Mouse (Mus musculus): Measurements from ENCODE around the gene Rhbdl1. TPM values are rescaled to one million over a fixed set of nuclear protein-coding genes. Genes with fewer than 3 reads are reported as not detected.

Rhbdl1 gene
- polyA plus RNA-seq, 1 experiment from 2014 or later = 0.98 TPM

GRCm38 (mm10) chr17:25860832-25861703, 24.0 kb upstream of the Rhbdl1 start, which contains the start of gene Wdr90:
Wdr90 (minus strand) TSS chr17:25861501.
- no peaks in the 10 kb centered on the region for H3K9me3 ChIP-seq
- H3K36me3 ChIP-seq = peaks cover 33% of the 10 kb centered on the region
- H3K27ac ChIP-seq (replicated peaks) = peak within 1 kb of the TSS; percentile 75
- peak; percentile 75 for ATAC-seq (ENCODE audit: extremely low read depth, insufficient number of reproducible peaks, low FRiP score, low TSS enrichment)
- no peaks in the 10 kb centered on the region for H3K27me3 ChIP-seq (replicated peaks)
- WGBS = 3% methylated on average over 65 of the region's 65 CpGs
- peak within 1 kb of the TSS; percentile 89 for H3K9ac ChIP-seq
- peak within 1 kb of the TSS; percentile 94 for H3K4me2 ChIP-seq
- H3K4me1 ChIP-seq = peaks cover 20% of the 10 kb centered on the region
- peak within 1 kb of the TSS; percentile 74 for H3K4me3 ChIP-seq

- H3K9ac ChIP-seq = peak overlapping the region; percentile 89
- 80% methylated on average over 6 of the region's 6 CpGs for WGBS
Measured at GRCm38 (mm10) chr17:25860229-25860628, 23.1 kb upstream of the Rhbdl1 start.

DNA sequence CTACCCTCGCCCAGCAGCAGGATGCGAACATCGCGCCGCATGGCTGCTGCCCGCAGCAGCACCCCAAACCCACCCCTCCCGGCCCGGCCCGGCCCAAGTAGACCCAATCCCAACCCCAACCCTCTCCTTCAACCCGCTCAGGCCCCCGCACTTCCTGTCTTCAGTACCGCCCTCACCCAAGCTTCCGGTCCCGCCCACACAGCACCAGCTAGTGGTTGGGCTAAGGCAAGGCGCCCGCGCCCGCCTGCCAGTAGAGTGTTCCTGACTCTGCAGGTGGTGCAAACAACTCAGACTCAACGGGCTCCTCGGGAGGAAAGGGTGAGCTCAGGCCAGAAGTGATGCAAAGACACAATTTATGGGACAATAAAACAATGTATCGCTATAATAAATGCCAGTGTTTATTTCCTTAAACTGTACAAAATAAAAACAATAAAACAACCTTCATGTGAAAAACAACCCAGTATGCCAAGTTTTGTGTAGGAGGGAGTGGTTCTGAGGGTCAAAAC, 7.4 kb upstream of the Rhbdl1 start, which contains the start of gene Rhot2:
Gene Rhot2 (minus strand): TSS at position 456 of the 506 bp plus-strand sequence.
- Histone ChIP-seq H3K4me3 (peak within 1 kb of the TSS; percentile 84), H3K9me3 (no peaks in the 10 kb centered on the region), H3K4me1 (peaks cover 20% of the 10 kb centered on the region), H3K36me3 (peaks cover 72% of the 10 kb centered on the region), H3K4me2 (peak within 1 kb of the TSS; percentile 88), H3K9ac (peak within 1 kb of the TSS; percentile 95), H3K27me3 (replicated peaks) (no peaks in the 10 kb centered on the region), H3K27ac (replicated peaks) (peak within 1 kb of the TSS; percentile 88)
- peak; percentile 86; the same call in 1 of the 2 replicates for ATAC-seq (ENCODE audit: extremely low read depth, insufficient number of reproducible peaks, low FRiP score, low TSS enrichment)
- 1% methylated on average over 21 of the region's 21 CpGs for WGBS

More at GRCm38 (mm10) chr17:25860229-25860628, 23.1 kb upstream of the Rhbdl1 start:
- H3K4me1 ChIP-seq = peaks cover 16% of the 10 kb centered on the region
- peak overlapping the region; percentile 74; the same call in 1 of the 2 replicates for H3K4me3 ChIP-seq
- no peak overlapping the region for H3K27ac ChIP-seq (replicated peaks)
- ATAC-seq (ENCODE audit: extremely low read depth, insufficient number of reproducible peaks, low FRiP score, low TSS enrichment) = no peak
- H3K4me2 ChIP-seq = peak overlapping the region; percentile 94
- peaks cover 37% of the 10 kb centered on the region for H3K36me3 ChIP-seq
- H3K9me3 ChIP-seq = no peaks in the 10 kb centered on the region
- H3K27me3 ChIP-seq (replicated peaks) = no peaks in the 10 kb centered on the region

- peak overlapping the region; percentile 88 for H3K27ac ChIP-seq (replicated peaks)
- peaks cover 22% of the 10 kb centered on the region for H3K4me1 ChIP-seq
- peak overlapping the region; percentile 95 for H3K9ac ChIP-seq
- H3K4me3 ChIP-seq = peak overlapping the region; percentile 84
- H3K4me2 ChIP-seq = peak overlapping the region; percentile 88
- H3K27me3 ChIP-seq (replicated peaks) = no peaks in the 10 kb centered on the region
- peak; percentile 23; the same call in 1 of the 2 replicates for ATAC-seq (ENCODE audit: extremely low read depth, insufficient number of reproducible peaks, low FRiP score, low TSS enrichment)
- no peaks in the 10 kb centered on the region for H3K9me3 ChIP-seq
- 1% methylated on average over 32 of the region's 38 CpGs for WGBS
- peaks cover 72% of the 10 kb centered on the region for H3K36me3 ChIP-seq
Measured at GRCm38 (mm10) chr17:25843636-25844395, 6.7 kb upstream of the Rhbdl1 start.

DNA sequence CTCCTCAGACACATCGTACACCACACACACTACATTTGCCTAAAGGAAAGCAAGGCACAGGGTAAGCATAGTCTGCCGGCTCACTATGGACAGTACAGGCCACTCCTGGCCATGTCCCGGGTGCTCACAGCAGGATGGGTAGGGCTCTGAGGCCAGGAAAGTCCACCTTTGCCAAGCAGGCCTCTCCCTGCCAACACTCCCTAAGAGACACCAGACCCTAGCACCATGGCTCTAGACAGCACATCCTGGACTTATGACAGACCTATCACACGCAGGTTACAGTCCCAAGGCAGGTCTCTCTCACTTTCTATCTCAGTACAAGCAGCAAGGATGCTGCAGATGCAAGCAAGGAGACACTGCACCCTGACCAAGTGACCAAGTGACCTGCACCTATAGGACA, 6.0 kb upstream of the Rhbdl1 start:
- peaks cover 72% of the 10 kb centered on the region for H3K36me3 ChIP-seq
- ATAC-seq (ENCODE audit: extremely low read depth, insufficient number of reproducible peaks, low FRiP score, low TSS enrichment) = no peak
- peak overlapping the region; percentile 88; the same call in 1 of the 2 replicates for H3K27ac ChIP-seq (replicated peaks)
- H3K4me1 ChIP-seq = peaks cover 23% of the 10 kb centered on the region
- no peaks in the 10 kb centered on the region for H3K27me3 ChIP-seq (replicated peaks)
- WGBS = 86% methylated on average over 4 of the region's 4 CpGs
- no peaks in the 10 kb centered on the region for H3K9me3 ChIP-seq
- H3K9ac ChIP-seq = peak overlapping the region; percentile 95
- H3K4me2 ChIP-seq = peak overlapping the region; percentile 88
- peak overlapping the region; percentile 84 for H3K4me3 ChIP-seq

GRCm38 (mm10) chr17:25842509-25842908, 5.4 kb upstream of the Rhbdl1 start:
- no peak overlapping the region for H3K27ac ChIP-seq (replicated peaks)
- H3K4me1 ChIP-seq = peaks cover 29% of the 10 kb centered on the region
- H3K27me3 ChIP-seq (replicated peaks) = no peaks in the 10 kb centered on the region
- no peak for ATAC-seq (ENCODE audit: extremely low read depth, insufficient number of reproducible peaks, low FRiP score, low TSS enrichment)
- no peak overlapping the region for H3K4me3 ChIP-seq
- no peak overlapping the region for H3K9ac ChIP-seq
- H3K36me3 ChIP-seq = peaks cover 72% of the 10 kb centered on the region
- H3K9me3 ChIP-seq = no peaks in the 10 kb centered on the region
- no peak overlapping the region for H3K4me2 ChIP-seq
- 80% methylated on average over 3 of the region's 3 CpGs for WGBS

GRCm38 (mm10) chr17:25841117-25841880, 4.2 kb upstream of the Rhbdl1 start, which contains the start of gene Gm20683:
Gm20683 (minus strand) TSS chr17:25841763.
- Histone ChIP-seq H3K27ac (replicated peaks) (no peak within 1 kb of the TSS), H3K9ac (no peak within 1 kb of the TSS), H3K36me3 (peaks cover 63% of the 10 kb centered on the region), H3K4me2 (no peak within 1 kb of the TSS), H3K27me3 (replicated peaks) (no peaks in the 10 kb centered on the region), H3K9me3 (no peaks in the 10 kb centered on the region), H3K4me3 (no peak within 1 kb of the TSS), H3K4me1 (peaks cover 41% of the 10 kb centered on the region)
- no peak for ATAC-seq (ENCODE audit: extremely low read depth, insufficient number of reproducible peaks, low FRiP score, low TSS enrichment)
- WGBS = 89% methylated on average over 22 of the region's 22 CpGs

- ATAC-seq (ENCODE audit: extremely low read depth, insufficient number of reproducible peaks, low FRiP score, low TSS enrichment) = no peak
- no peak overlapping the region for H3K4me3 ChIP-seq
- H3K9me3 ChIP-seq = no peaks in the 10 kb centered on the region
- H3K36me3 ChIP-seq = peaks cover 62% of the 10 kb centered on the region
- no peak overlapping the region for H3K9ac ChIP-seq
- no peak overlapping the region for H3K27ac ChIP-seq (replicated peaks)
- H3K4me1 ChIP-seq = peaks cover 49% of the 10 kb centered on the region
- WGBS = 95% methylated on average over 6 of the region's 6 CpGs
- H3K27me3 ChIP-seq (replicated peaks) = no peaks in the 10 kb centered on the region
- H3K4me2 ChIP-seq = no peak overlapping the region
Measured at GRCm38 (mm10) chr17:25840519-25840918, 3.4 kb upstream of the Rhbdl1 start.

- Histone ChIP-seq H3K9me3 (no peaks in the 10 kb centered on the region), H3K4me1 (peaks cover 53% of the 10 kb centered on the region)
- WGBS = 82% methylated on average over 14 of the region's 14 CpGs
Measured at GRCm38 (mm10) chr17:25839455-25840235, 2.5 kb upstream of the Rhbdl1 start.

GRCm38 (mm10) chr17:25838904-25839303, 1.8 kb upstream of the Rhbdl1 start:
- H3K9ac ChIP-seq = 0 out of 2 replicates have a peak overlapping the region, but pooled peaks have one; percentile 5
- H3K4me2 ChIP-seq = no peak overlapping the region
- peaks cover 58% of the 10 kb centered on the region for H3K4me1 ChIP-seq
- H3K27me3 ChIP-seq (replicated peaks) = no peaks in the 10 kb centered on the region
- H3K36me3 ChIP-seq = peaks cover 71% of the 10 kb centered on the region
- H3K9me3 ChIP-seq = no peaks in the 10 kb centered on the region
- H3K27ac ChIP-seq (replicated peaks) = no peak overlapping the region
- ATAC-seq (ENCODE audit: extremely low read depth, insufficient number of reproducible peaks, low FRiP score, low TSS enrichment) = no peak
- H3K4me3 ChIP-seq = no peak overlapping the region
- WGBS = 79% methylated on average over 4 of the region's 4 CpGs

More at GRCm38 (mm10) chr17:25839455-25840235, 2.5 kb upstream of the Rhbdl1 start:
- Histone ChIP-seq H3K27ac (replicated peaks) (no peak overlapping the region), H3K4me3 (no peak overlapping the region), H3K9ac (no peak overlapping the region), H3K27me3 (replicated peaks) (no peaks in the 10 kb centered on the region), H3K36me3 (peaks cover 68% of the 10 kb centered on the region), H3K4me2 (no peak overlapping the region)
- ATAC-seq (ENCODE audit: extremely low read depth, insufficient number of reproducible peaks, low FRiP score, low TSS enrichment) = no peak

Data from heart, embryonic 13.5 days (tissue).